Mouse (Mus musculus): ENCODE measurements around the gene Flt1. TPM values are rescaled to one million over a fixed set of nuclear protein-coding genes. Genes with fewer than 3 reads are reported as not detected.

The Flt1 gene
- polyA plus RNA-seq, 1 experiment from 2014 or later = 16.7 TPM

GRCm38 (mm10) chr5:147715391-147715790 is 10.4 kb downstream of the Flt1 start:
- no peaks in the 10 kb centered on the region for H3K4me1 ChIP-seq (replicated peaks; ENCODE audit: control insufficient read depth, insufficient read depth, low read length)
- no peaks in the 10 kb centered on the region for H3K36me3 ChIP-seq (ENCODE audit: control insufficient read depth, insufficient read depth, low read length)
- no peak overlapping the region for H3K9ac ChIP-seq (ENCODE audit: low read length)
- H3K4me2 ChIP-seq (ENCODE audit: low read depth, low read length) = no peak overlapping the region
- ATAC-seq (ENCODE audit: low read depth) = peak; percentile 52; the same call in 1 of the 2 replicates
- no peak overlapping the region for H3K27ac ChIP-seq (ENCODE audit: low read length)
- WGBS = 49% methylated on average over 13 of the region's 13 CpGs
- no peaks in the 10 kb centered on the region for H3K27me3 ChIP-seq (ENCODE audit: control insufficient read depth, insufficient read depth, low read depth, low read length)
- no peaks in the 10 kb centered on the region for H3K9me3 ChIP-seq (ENCODE audit: control insufficient read depth, low read length)
- H3K4me3 ChIP-seq (ENCODE audit: low read length) = no peak overlapping the region

- Histone ChIP-seq H3K27me3 (ENCODE audit: control insufficient read depth, insufficient read depth, low read depth, low read length) (no peaks in the 10 kb centered on the region), H3K4me1 (replicated peaks; ENCODE audit: control insufficient read depth, insufficient read depth, low read length) (no peaks in the 10 kb centered on the region), H3K9ac (ENCODE audit: low read length) (no peak overlapping the region), H3K4me2 (ENCODE audit: low read depth, low read length) (no peak overlapping the region), H3K9me3 (ENCODE audit: control insufficient read depth, low read length) (no peaks in the 10 kb centered on the region), H3K36me3 (ENCODE audit: control insufficient read depth, insufficient read depth, low read length) (no peaks in the 10 kb centered on the region), H3K27ac (ENCODE audit: low read length) (no peak overlapping the region), H3K4me3 (ENCODE audit: low read length) (no peak overlapping the region)
- WGBS = 36% methylated on average over 4 of the region's 4 CpGs
- no peak for ATAC-seq (ENCODE audit: low read depth)
Observed at GRCm38 (mm10) chr5:147708500-147708899, 17.3 kb downstream of the Flt1 start.

- Histone ChIP-seq H3K4me2 (ENCODE audit: low read depth, low read length) (no peak overlapping the region), H3K9me3 (ENCODE audit: control insufficient read depth, low read length) (no peaks in the 10 kb centered on the region), H3K27me3 (ENCODE audit: control insufficient read depth, insufficient read depth, low read depth, low read length) (no peaks in the 10 kb centered on the region), H3K27ac (ENCODE audit: low read length) (no peak overlapping the region), H3K36me3 (ENCODE audit: control insufficient read depth, insufficient read depth, low read length) (no peaks in the 10 kb centered on the region), H3K4me1 (replicated peaks; ENCODE audit: control insufficient read depth, insufficient read depth, low read length) (no peaks in the 10 kb centered on the region), H3K9ac (ENCODE audit: low read length) (no peak overlapping the region), H3K4me3 (ENCODE audit: low read length) (no peak overlapping the region)
- ATAC-seq (ENCODE audit: low read depth) = no peak
- WGBS = 19% methylated on average over 4 of the region's 4 CpGs
Observed at GRCm38 (mm10) chr5:147707479-147707878, 18.3 kb downstream of the Flt1 start.

GRCm38 (mm10) chr5:147704890-147705289 is 20.9 kb downstream of the Flt1 start:
- ATAC-seq (ENCODE audit: low read depth) = no peak
- WGBS = 35% methylated on average over 4 of the region's 4 CpGs

GRCm38 (mm10) chr5:147702423-147702822 is 23.4 kb downstream of the Flt1 start:
- Histone ChIP-seq H3K9me3 (ENCODE audit: control insufficient read depth, low read length) (no peaks in the 10 kb centered on the region), H3K27ac (ENCODE audit: low read length) (no peak overlapping the region), H3K27me3 (ENCODE audit: control insufficient read depth, insufficient read depth, low read depth, low read length) (no peaks in the 10 kb centered on the region), H3K4me1 (replicated peaks; ENCODE audit: control insufficient read depth, insufficient read depth, low read length) (no peaks in the 10 kb centered on the region), H3K36me3 (ENCODE audit: control insufficient read depth, insufficient read depth, low read length) (no peaks in the 10 kb centered on the region), H3K4me3 (ENCODE audit: low read length) (no peak overlapping the region), H3K4me2 (ENCODE audit: low read depth, low read length) (no peak overlapping the region), H3K9ac (ENCODE audit: low read length) (no peak overlapping the region)
- WGBS = 76% methylated on average over 5 of the region's 5 CpGs
- no peak for ATAC-seq (ENCODE audit: low read depth)

More at GRCm38 (mm10) chr5:147704890-147705289, 20.9 kb downstream of the Flt1 start:
- no peaks in the 10 kb centered on the region for H3K27me3 ChIP-seq (ENCODE audit: control insufficient read depth, insufficient read depth, low read depth, low read length)
- H3K4me1 ChIP-seq (replicated peaks; ENCODE audit: control insufficient read depth, insufficient read depth, low read length) = no peaks in the 10 kb centered on the region
- H3K36me3 ChIP-seq (ENCODE audit: control insufficient read depth, insufficient read depth, low read length) = no peaks in the 10 kb centered on the region
- H3K4me3 ChIP-seq (ENCODE audit: low read length) = no peak overlapping the region
- no peaks in the 10 kb centered on the region for H3K9me3 ChIP-seq (ENCODE audit: control insufficient read depth, low read length)
- no peak overlapping the region for H3K27ac ChIP-seq (ENCODE audit: low read length)
- no peak overlapping the region for H3K9ac ChIP-seq (ENCODE audit: low read length)
- H3K4me2 ChIP-seq (ENCODE audit: low read depth, low read length) = no peak overlapping the region

- no peak for ATAC-seq (ENCODE audit: low read depth)
- Histone ChIP-seq H3K4me1 (replicated peaks; ENCODE audit: control insufficient read depth, insufficient read depth, low read length) (no peaks in the 10 kb centered on the region), H3K27me3 (ENCODE audit: control insufficient read depth, insufficient read depth, low read depth, low read length) (no peaks in the 10 kb centered on the region), H3K9me3 (ENCODE audit: control insufficient read depth, low read length) (no peaks in the 10 kb centered on the region), H3K4me3 (ENCODE audit: low read length) (no peak overlapping the region), H3K4me2 (ENCODE audit: low read depth, low read length) (no peak overlapping the region), H3K9ac (ENCODE audit: low read length) (no peak overlapping the region), H3K36me3 (ENCODE audit: control insufficient read depth, insufficient read depth, low read length) (no peaks in the 10 kb centered on the region), H3K27ac (ENCODE audit: low read length) (no peak overlapping the region)
- 89% methylated on average over 3 of the region's 3 CpGs for WGBS
Observed at GRCm38 (mm10) chr5:147701024-147701423, 24.8 kb downstream of the Flt1 start.

GRCm38 (mm10) chr5:147698044-147698443 is 27.8 kb downstream of the Flt1 start:
- Histone ChIP-seq H3K4me3 (ENCODE audit: low read length) (no peak overlapping the region), H3K27ac (ENCODE audit: low read length) (no peak overlapping the region), H3K27me3 (ENCODE audit: control insufficient read depth, insufficient read depth, low read depth, low read length) (no peaks in the 10 kb centered on the region), H3K9ac (ENCODE audit: low read length) (no peak overlapping the region), H3K9me3 (ENCODE audit: control insufficient read depth, low read length) (no peaks in the 10 kb centered on the region), H3K4me1 (replicated peaks; ENCODE audit: control insufficient read depth, insufficient read depth, low read length) (no peaks in the 10 kb centered on the region), H3K36me3 (ENCODE audit: control insufficient read depth, insufficient read depth, low read length) (no peaks in the 10 kb centered on the region), H3K4me2 (ENCODE audit: low read depth, low read length) (0 out of 2 replicates have a peak overlapping the region, but pooled peaks have one; percentile 27)
- 30% methylated on average over 13 of the region's 13 CpGs for WGBS
- ATAC-seq (ENCODE audit: low read depth) = no peak

- Histone ChIP-seq H3K36me3 (ENCODE audit: control insufficient read depth, insufficient read depth, low read length) (no peaks in the 10 kb centered on the region), H3K9ac (ENCODE audit: low read length) (no peak overlapping the region), H3K27me3 (ENCODE audit: control insufficient read depth, insufficient read depth, low read depth, low read length) (no peaks in the 10 kb centered on the region), H3K27ac (ENCODE audit: low read length) (no peak overlapping the region), H3K4me3 (ENCODE audit: low read length) (no peak overlapping the region), H3K4me1 (replicated peaks; ENCODE audit: control insufficient read depth, insufficient read depth, low read length) (no peaks in the 10 kb centered on the region), H3K9me3 (ENCODE audit: control insufficient read depth, low read length) (no peaks in the 10 kb centered on the region), H3K4me2 (ENCODE audit: low read depth, low read length) (no peak overlapping the region)
- no peak for ATAC-seq (ENCODE audit: low read depth)
- 43% methylated on average over 5 of the region's 5 CpGs for WGBS
Observed at GRCm38 (mm10) chr5:147697165-147697564, 28.6 kb downstream of the Flt1 start.

GRCm38 (mm10) chr5:147692622-147693021 is 33.2 kb downstream of the Flt1 start:
- H3K4me3 ChIP-seq (ENCODE audit: low read length) = no peak overlapping the region

GRCm38 (mm10) chr5:147683707-147684323 is 42.0 kb downstream of the Flt1 start:
- ATAC-seq (ENCODE audit: low read depth) = no peak
- Histone ChIP-seq H3K4me3 (ENCODE audit: low read length) (no peak overlapping the region), H3K9me3 (ENCODE audit: control insufficient read depth, low read length) (no peaks in the 10 kb centered on the region), H3K36me3 (ENCODE audit: control insufficient read depth, insufficient read depth, low read length) (no peaks in the 10 kb centered on the region), H3K27me3 (ENCODE audit: control insufficient read depth, insufficient read depth, low read depth, low read length) (no peaks in the 10 kb centered on the region), H3K27ac (ENCODE audit: low read length) (no peak overlapping the region), H3K4me2 (ENCODE audit: low read depth, low read length) (no peak overlapping the region), H3K9ac (ENCODE audit: low read length) (no peak overlapping the region), H3K4me1 (replicated peaks; ENCODE audit: control insufficient read depth, insufficient read depth, low read length) (no peaks in the 10 kb centered on the region)
- WGBS = 84% methylated on average over 12 of the region's 12 CpGs

More at GRCm38 (mm10) chr5:147692622-147693021, 33.2 kb downstream of the Flt1 start:
- no peaks in the 10 kb centered on the region for H3K36me3 ChIP-seq (ENCODE audit: control insufficient read depth, insufficient read depth, low read length)
- no peak overlapping the region for H3K9ac ChIP-seq (ENCODE audit: low read length)
- no peaks in the 10 kb centered on the region for H3K27me3 ChIP-seq (ENCODE audit: control insufficient read depth, insufficient read depth, low read depth, low read length)
- ATAC-seq (ENCODE audit: low read depth) = no peak
- H3K4me1 ChIP-seq (replicated peaks; ENCODE audit: control insufficient read depth, insufficient read depth, low read length) = no peaks in the 10 kb centered on the region
- 95% methylated on average over 1 of the region's 1 CpGs for WGBS
- H3K4me2 ChIP-seq (ENCODE audit: low read depth, low read length) = no peak overlapping the region
- H3K27ac ChIP-seq (ENCODE audit: low read length) = no peak overlapping the region
- no peaks in the 10 kb centered on the region for H3K9me3 ChIP-seq (ENCODE audit: control insufficient read depth, low read length)

All from lung, embryonic 16.5 days (tissue).